Mouse (Mus musculus): ENCODE measurements around the gene Pex11b. TPM values are rescaled to one million over a fixed set of nuclear protein-coding genes. Genes with fewer than 3 reads are reported as not detected.

Gene Pex11b
- polyA plus RNA-seq, 1 experiment from 2014 or later: 57.3 TPM

DNA sequence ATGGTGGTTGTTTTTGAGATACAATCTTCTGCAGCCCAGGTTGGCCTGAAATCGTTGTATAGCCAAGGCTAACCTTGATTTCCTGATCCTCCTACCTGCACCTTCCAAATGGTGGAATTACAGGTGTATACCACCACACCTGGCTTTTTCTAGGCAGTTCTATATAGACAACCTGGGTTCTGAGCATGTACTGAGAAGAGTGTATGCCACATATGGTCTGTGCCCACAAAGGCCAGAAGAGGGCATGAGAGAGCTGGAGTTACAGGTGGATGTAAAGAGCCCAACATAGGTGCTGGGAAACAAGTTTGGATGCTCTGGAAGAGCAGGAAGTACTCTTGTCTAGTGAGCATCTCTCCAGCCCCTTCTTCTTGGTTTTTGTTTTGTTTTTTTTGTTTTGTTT lies 32.1 kb downstream of the Pex11b start:
- Histone ChIP-seq H3K4me2 (replicated peaks) (no peak overlapping the region), H3K36me3 (no peaks in the 10 kb centered on the region), H3K4me3 (no peak overlapping the region), H3K9me3 (no peaks in the 10 kb centered on the region), H3K27ac (replicated peaks) (no peak overlapping the region), H3K4me1 (peaks cover 15% of the 10 kb centered on the region), H3K27me3 (no peaks in the 10 kb centered on the region; the same call in 1 of the 2 replicates), H3K9ac (replicated peaks) (no peak overlapping the region)
- ATAC-seq (replicated peaks): no peak
- WGBS: 35% methylated on average over 1 of the region's 1 CpGs

DNA sequence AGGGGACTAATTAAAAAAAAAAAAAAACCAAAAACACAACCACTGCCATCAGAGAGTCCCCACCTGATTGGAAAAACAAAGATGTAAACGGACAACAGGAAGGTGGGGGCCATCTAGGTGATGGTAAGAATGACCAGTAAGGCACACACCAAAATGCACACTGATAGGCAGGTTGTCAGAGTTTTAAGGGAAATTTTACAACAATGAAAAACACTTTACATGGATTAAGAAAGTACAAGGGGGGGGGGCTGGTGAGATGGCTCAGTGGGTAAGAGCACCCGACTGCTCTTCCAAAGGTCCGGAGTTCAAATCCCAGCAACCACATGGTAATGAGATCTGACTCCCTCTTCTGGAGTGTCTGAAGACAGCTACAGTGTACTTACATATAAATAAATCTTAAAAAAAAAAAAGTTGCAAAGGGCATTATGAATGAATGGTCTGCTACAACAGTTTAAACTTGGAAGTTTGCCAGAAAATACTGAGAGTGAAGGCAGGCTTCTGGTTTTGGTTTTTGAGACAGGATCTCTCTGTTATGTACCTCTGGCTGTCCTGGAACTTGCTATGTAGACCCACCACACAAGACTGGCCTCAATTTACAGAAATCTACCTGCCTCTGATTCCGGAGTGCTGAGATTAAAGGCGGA lies 33.4 kb downstream of the Pex11b start:
- Histone ChIP-seq H3K9ac (replicated peaks) (no peak overlapping the region), H3K36me3 (no peaks in the 10 kb centered on the region), H3K9me3 (no peaks in the 10 kb centered on the region), H3K27ac (replicated peaks) (no peak overlapping the region), H3K4me2 (replicated peaks) (no peak overlapping the region), H3K27me3 (no peaks in the 10 kb centered on the region; the same call in 1 of the 2 replicates), H3K4me3 (no peak overlapping the region), H3K4me1 (peaks cover 11% of the 10 kb centered on the region; the same call in 1 of the 2 replicates)
- ATAC-seq (replicated peaks): no peak
- 90% methylated on average over 5 of the region's 5 CpGs for WGBS

DNA sequence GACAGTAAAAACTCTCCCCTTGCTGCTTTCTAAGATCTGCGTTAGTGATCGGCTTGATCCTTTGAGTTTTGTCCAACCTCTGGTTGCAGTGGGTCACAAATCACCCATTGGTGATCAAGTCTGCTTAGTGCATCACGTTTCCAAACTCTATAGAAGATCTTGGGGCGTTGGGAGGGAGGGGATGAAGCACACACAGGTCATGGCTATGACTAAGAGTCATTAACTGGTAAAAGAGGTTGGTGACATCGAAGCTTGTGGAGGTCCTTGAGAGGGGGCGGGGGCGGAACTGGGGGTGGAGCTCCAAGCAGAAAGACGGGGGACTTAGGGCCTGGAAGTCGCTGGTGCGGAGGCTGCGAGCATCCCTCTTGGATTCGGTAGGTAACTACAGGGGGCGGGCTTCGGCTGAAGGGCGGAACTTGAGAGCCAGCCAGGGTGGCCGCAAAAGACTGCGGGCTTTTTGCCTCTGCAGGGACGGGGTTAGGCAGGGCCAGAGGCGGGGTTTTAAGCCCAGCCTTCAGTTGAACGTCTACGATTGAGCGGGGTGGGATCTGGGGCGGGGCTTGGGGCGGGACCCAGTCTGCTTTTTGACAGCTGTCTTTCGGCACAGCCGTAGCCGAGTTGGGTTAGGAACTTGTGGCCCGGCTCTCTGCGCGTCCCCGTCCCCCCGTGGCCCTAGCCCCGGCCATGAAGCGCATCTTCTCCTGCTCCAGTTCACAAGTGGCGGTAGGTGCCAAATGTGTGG lies 34.7 kb downstream of the Pex11b start, which contains the start of gene Ankrd35:
Gene Ankrd35 (plus strand): TSS at position 405 of the 742 bp plus-strand sequence.
- Histone ChIP-seq H3K27me3 (no peaks in the 10 kb centered on the region; the same call in 1 of the 2 replicates), H3K27ac (replicated peaks) (no peak within 1 kb of the TSS), H3K36me3 (no peaks in the 10 kb centered on the region), H3K9ac (replicated peaks) (peak within 1 kb of the TSS; percentile 45), H3K4me1 (peaks cover 5% of the 10 kb centered on the region; the same call in 1 of the 2 replicates), H3K4me3 (peak within 1 kb of the TSS; percentile 46), H3K4me2 (replicated peaks) (peak within 1 kb of the TSS; percentile 63), H3K9me3 (no peaks in the 10 kb centered on the region)
- WGBS: 5% methylated on average over 35 of the region's 35 CpGs
- peak; percentile 95 for ATAC-seq (replicated peaks)

DNA sequence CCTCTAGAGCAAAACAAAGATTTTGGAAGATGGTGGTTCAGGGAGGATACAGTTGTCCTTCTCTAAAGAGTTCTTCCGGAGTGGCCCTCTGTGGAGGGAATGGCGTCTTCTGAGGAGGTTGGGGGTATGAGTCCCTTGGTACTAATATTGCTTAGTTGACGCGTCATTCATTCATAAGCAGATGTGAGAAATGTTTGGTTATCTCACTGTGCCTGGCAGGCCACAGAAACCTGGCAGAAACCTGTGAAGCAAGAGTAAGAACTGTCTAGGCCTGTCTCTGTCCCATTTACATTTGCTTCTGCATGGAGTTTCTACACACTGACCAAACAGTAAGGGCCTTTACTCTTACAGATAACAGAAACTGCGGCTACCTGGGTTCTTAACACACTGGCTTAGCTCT lies 36.3 kb downstream of the Pex11b start:
- Histone ChIP-seq H3K27me3 (no peaks in the 10 kb centered on the region; the same call in 1 of the 2 replicates), H3K27ac (replicated peaks) (no peak overlapping the region), H3K36me3 (no peaks in the 10 kb centered on the region), H3K4me3 (no peak overlapping the region), H3K9me3 (no peaks in the 10 kb centered on the region), H3K9ac (replicated peaks) (no peak overlapping the region), H3K4me2 (replicated peaks) (no peak overlapping the region), H3K4me1 (peaks cover 5% of the 10 kb centered on the region; the same call in 1 of the 2 replicates)
- whole genome bisulfite sequencing: 98% methylated on average over 5 of the region's 5 CpGs
- no peak for ATAC-seq (replicated peaks)

DNA sequence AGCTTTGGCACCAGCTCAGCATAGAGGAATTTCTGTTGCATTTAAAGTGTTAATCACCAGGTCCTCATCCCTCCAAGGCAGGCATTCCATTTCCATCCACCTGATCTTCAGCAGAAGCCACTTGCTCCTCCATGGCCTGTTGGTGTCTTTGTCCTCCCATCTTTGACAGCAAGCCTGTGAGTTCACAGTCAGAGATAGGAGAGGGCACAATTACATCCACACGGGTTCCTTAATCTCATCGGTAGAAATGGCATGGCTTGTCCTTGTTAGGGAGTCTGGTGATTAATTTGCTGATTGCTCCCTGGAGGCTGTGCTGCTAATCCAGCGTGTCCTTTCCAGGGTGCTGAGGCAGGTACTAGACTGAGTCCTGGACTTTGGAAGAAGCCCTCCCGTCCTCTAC lies 38.3 kb downstream of the Pex11b start:
- no peak for ATAC-seq (replicated peaks)
- no peak overlapping the region for H3K4me3 ChIP-seq
- no peaks in the 10 kb centered on the region; the same call in 1 of the 2 replicates for H3K27me3 ChIP-seq
- H3K4me1 ChIP-seq: peaks cover 5% of the 10 kb centered on the region; the same call in 1 of the 2 replicates
- 80% methylated on average over 4 of the region's 4 CpGs for WGBS
- H3K36me3 ChIP-seq: no peaks in the 10 kb centered on the region
- H3K9me3 ChIP-seq: no peaks in the 10 kb centered on the region
- H3K27ac ChIP-seq (replicated peaks): no peak overlapping the region
- no peak overlapping the region for H3K9ac ChIP-seq (replicated peaks)
- H3K4me2 ChIP-seq (replicated peaks): no peak overlapping the region

DNA sequence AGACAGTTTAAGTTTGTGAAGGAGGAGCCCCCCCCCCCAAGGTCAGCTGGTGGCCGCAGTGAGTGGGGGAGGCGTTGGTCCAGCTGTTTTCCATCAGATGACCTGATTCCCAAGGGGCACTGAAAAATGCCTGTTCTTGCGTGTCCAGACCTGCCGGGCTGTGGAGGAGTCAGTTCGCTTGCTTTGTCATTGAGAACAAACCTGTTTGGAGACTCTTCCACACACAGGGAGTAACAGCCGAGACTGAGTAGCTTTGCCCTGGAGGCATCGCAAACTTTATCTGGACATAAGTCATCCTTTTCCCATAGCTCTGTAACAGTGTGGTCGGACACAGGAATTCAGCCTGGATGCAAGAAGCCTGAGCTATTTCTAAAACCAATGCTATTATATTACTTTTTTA lies 39.3 kb downstream of the Pex11b start:
- H3K9ac ChIP-seq (replicated peaks): no peak overlapping the region
- H3K9me3 ChIP-seq: no peaks in the 10 kb centered on the region
- H3K4me1 ChIP-seq: peaks cover 5% of the 10 kb centered on the region; the same call in 1 of the 2 replicates
- H3K27ac ChIP-seq (replicated peaks): no peak overlapping the region
- no peaks in the 10 kb centered on the region; the same call in 1 of the 2 replicates for H3K27me3 ChIP-seq
- no peak overlapping the region for H3K4me3 ChIP-seq
- H3K36me3 ChIP-seq: no peaks in the 10 kb centered on the region
- 80% methylated on average over 8 of the region's 8 CpGs for WGBS
- H3K4me2 ChIP-seq (replicated peaks): no peak overlapping the region
- ATAC-seq (replicated peaks): no peak

DNA sequence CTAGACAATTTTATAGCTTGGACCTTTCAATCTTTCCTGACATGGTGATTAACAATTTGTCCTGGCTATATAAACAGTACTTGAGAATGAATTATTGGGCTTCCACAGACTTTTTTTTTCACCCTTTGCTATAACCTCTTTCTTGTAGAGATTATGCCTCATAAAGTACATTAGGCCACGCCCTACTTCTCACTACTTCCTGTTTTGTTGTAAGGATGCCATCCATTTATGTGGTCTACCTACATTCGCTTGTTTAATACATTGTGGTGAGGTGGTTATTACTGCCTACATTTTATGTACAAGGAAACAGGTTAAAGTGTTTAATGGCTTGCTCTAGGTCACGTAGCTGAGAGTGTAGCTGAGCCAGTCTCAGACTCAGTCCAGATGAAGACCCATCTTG lies 40.0 kb downstream of the Pex11b start:
- Histone ChIP-seq H3K9ac (replicated peaks) (no peak overlapping the region), H3K36me3 (no peaks in the 10 kb centered on the region), H3K4me3 (no peak overlapping the region), H3K4me2 (replicated peaks) (no peak overlapping the region), H3K27ac (replicated peaks) (no peak overlapping the region), H3K4me1 (peaks cover 7% of the 10 kb centered on the region; the same call in 1 of the 2 replicates), H3K9me3 (no peaks in the 10 kb centered on the region), H3K27me3 (no peaks in the 10 kb centered on the region; the same call in 1 of the 2 replicates)
- ATAC-seq (replicated peaks): no peak
- 86% methylated on average over 3 of the region's 3 CpGs for WGBS

DNA sequence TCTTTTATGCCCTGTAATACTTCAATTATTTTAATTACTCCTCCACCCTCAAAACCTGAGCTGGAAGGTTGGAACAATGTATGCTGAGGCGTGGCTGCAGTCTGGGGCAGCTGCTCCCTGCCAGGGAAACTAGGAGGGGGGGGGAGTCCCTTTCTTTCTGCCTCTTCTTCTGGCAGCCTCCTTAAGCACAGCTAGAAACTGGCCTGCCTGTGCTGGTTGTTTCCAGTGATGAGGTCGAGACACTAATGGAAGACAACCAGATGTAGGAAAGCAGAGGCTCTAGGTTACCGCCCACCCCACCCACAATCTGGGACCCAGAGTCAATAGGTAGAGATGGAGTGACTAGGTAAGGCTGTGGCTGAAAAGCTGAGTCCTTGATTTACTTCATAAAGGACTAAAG lies 40.5 kb downstream of the Pex11b start:
- H3K27ac ChIP-seq (replicated peaks): no peak overlapping the region
- no peaks in the 10 kb centered on the region for H3K9me3 ChIP-seq
- H3K27me3 ChIP-seq: no peaks in the 10 kb centered on the region; the same call in 1 of the 2 replicates
- WGBS: 17% methylated on average over 3 of the region's 3 CpGs
- H3K4me1 ChIP-seq: peaks cover 6% of the 10 kb centered on the region; the same call in 1 of the 2 replicates
- H3K4me2 ChIP-seq (replicated peaks): no peak overlapping the region
- H3K9ac ChIP-seq (replicated peaks): no peak overlapping the region
- H3K36me3 ChIP-seq: no peaks in the 10 kb centered on the region
- H3K4me3 ChIP-seq: no peak overlapping the region
- ATAC-seq (replicated peaks): no peak

DNA sequence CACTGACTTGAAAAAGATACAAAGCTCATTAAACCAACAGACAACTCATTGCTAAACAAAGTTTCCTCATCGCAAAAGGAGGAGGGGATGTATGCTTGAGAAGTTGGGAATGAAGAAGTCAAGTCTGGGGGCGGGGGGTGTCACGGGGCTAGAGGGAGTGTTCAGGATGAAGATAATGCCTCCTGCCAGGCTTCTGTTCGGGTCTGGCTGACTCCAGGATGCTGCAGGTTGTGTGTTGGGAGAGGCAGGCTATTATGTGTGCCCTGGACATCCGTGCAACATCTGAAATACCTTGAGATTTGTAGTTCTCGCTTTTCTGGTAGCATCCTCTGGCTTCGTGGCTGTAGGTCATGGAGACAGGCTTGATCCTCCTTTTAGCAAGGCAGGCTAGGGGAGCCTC lies 43.3 kb downstream of the Pex11b start:
- Histone ChIP-seq H3K4me1 (peaks cover 6% of the 10 kb centered on the region; the same call in 1 of the 2 replicates), H3K36me3 (no peaks in the 10 kb centered on the region), H3K27me3 (no peaks in the 10 kb centered on the region), H3K9ac (replicated peaks) (no peak overlapping the region), H3K27ac (replicated peaks) (no peak overlapping the region), H3K9me3 (no peaks in the 10 kb centered on the region), H3K4me2 (replicated peaks) (no peak overlapping the region), H3K4me3 (no peak overlapping the region)
- WGBS: 57% methylated on average over 7 of the region's 7 CpGs
- no peak for ATAC-seq (replicated peaks)

DNA sequence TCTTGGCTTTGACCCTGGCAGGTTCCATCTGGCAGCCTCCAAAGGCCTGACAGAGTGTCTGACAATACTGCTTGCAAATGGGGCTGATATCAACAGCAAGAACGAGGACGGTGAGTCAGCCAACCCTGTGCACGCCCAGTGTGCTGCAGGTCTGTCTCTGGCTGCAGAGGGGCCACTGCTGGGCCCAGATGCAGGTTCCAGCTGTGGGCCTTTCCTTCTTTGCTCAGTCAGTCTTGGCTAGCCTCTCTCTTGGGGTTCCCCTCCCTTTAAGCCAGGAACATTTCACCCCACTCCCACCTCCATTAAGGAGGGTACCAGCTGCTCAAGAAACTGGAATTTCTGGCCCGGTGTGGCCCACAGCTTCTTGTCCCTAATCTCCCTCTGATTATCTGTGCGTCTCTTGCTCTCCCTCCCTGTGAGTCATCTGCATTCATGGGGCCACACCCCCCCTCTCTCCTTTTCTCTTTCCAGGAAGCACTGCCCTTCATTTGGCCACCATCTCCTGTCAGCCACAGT lies 44.0 kb downstream of the Pex11b start:
- 20% methylated on average over 5 of the region's 5 CpGs for WGBS
- Histone ChIP-seq H3K4me1 (peaks cover 6% of the 10 kb centered on the region; the same call in 1 of the 2 replicates), H3K27ac (replicated peaks) (no peak overlapping the region), H3K27me3 (no peaks in the 10 kb centered on the region), H3K4me3 (no peak overlapping the region), H3K36me3 (no peaks in the 10 kb centered on the region), H3K9me3 (no peaks in the 10 kb centered on the region), H3K4me2 (replicated peaks) (no peak overlapping the region), H3K9ac (replicated peaks) (no peak overlapping the region)
- no peak for ATAC-seq (replicated peaks)

DNA sequence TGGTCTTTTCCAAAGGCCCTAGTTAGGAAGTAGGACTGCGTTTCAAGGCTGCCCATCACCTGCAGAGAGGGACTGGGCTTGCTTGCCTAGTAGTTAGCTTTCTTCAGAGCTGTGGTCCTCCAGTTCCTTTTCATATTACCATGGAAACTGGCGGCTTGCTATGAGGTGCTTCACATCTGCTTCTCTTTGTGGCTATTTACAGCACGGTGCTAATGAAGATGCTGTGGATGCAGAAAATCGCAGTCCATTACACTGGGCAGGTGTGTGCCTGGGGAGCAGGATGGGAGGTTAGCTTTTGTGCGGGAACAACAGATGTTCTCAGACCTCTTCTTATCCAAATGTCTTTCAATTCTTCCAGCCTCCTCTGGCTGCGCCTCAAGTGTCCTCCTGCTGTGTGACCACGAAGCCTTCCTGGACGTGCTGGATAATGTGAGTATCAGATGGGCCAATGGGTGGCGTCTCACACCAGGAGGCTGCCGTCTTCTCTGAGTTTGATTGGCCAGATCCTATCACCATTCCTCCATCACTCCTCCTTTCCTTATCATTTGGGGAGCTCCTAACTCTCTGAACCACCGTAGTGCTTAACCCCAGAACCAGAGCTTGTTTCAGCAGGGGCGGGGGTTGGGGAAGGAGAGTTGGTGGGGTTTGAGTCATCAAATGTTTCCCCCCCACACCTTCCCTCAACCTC lies 45.2 kb downstream of the Pex11b start:
- Histone ChIP-seq H3K27ac (replicated peaks) (peak overlapping the region; percentile 3; the same call in 1 of the 2 replicates), H3K9ac (replicated peaks) (no peak overlapping the region), H3K36me3 (no peaks in the 10 kb centered on the region), H3K4me1 (peaks cover 13% of the 10 kb centered on the region; the same call in 1 of the 2 replicates), H3K4me2 (replicated peaks) (no peak overlapping the region), H3K27me3 (no peaks in the 10 kb centered on the region), H3K4me3 (no peak overlapping the region), H3K9me3 (no peaks in the 10 kb centered on the region)
- peak; percentile 61 for ATAC-seq (replicated peaks)
- 16% methylated on average over 12 of the region's 12 CpGs for WGBS
